Mouse (Mus musculus) small intestine, adult 2 months (tissue): Measurements from ENCODE around the gene AI661453.

Experiments used
- CTCF ChIP-seq: fragments of 200-500 bp; IDR thresholded peaks from 2 replicates; pipeline ENCODE4 v1.5.1; 2012; ENCODE audit warnings: low read depth, mild to moderate bottlenecking, control low read depth, inconsistent platforms, low read length, moderate library complexity, mixed read lengths; ENCODE audit not compliant: insufficient replicate concordance, insufficient read length; ENCODE audit errors: extremely low read depth
- POLR2A ChIP-seq: fragments of 200-500 bp; IDR thresholded peaks from 2 replicates; pipeline ENCODE4 v1.6.1; 2012; ENCODE audit warnings: low read depth, mild to moderate bottlenecking, control low read depth, inconsistent platforms, low read length, moderate library complexity

- no peak for TF ChIP-seq CTCF
- no peak for TF ChIP-seq POLR2A
These were observed 7.7 kb downstream of the AI661453 start for GRCm38 (mm10) chr17:47444113-47444512.
